Mouse (Mus musculus) spleen, postnatal 0 days (tissue): ENCODE results near the gene B9d1. TPM values are rescaled to one million over a fixed set of nuclear protein-coding genes. Genes with fewer than 3 reads are reported as not detected.

Source experiments
- polyA plus RNA-seq: library from polyadenylated mRNA; unstranded; fragments of >200 nt; fragmentation: Nextera tagmentation; extraction: Ambion mirVana; gene quantifications from 2 replicates; pipeline ENCODE4 v1.2.1, GENCODE M21; 2015

Gene B9d1
- polyA plus RNA-seq, result 3.7 and 4.8 TPM in 2 replicates

GRCm38 (mm10) chr11:61504713-61505257, at the start of gene B9d1:
B9d1 (plus strand) TSS chr11:61505144.

DNA sequence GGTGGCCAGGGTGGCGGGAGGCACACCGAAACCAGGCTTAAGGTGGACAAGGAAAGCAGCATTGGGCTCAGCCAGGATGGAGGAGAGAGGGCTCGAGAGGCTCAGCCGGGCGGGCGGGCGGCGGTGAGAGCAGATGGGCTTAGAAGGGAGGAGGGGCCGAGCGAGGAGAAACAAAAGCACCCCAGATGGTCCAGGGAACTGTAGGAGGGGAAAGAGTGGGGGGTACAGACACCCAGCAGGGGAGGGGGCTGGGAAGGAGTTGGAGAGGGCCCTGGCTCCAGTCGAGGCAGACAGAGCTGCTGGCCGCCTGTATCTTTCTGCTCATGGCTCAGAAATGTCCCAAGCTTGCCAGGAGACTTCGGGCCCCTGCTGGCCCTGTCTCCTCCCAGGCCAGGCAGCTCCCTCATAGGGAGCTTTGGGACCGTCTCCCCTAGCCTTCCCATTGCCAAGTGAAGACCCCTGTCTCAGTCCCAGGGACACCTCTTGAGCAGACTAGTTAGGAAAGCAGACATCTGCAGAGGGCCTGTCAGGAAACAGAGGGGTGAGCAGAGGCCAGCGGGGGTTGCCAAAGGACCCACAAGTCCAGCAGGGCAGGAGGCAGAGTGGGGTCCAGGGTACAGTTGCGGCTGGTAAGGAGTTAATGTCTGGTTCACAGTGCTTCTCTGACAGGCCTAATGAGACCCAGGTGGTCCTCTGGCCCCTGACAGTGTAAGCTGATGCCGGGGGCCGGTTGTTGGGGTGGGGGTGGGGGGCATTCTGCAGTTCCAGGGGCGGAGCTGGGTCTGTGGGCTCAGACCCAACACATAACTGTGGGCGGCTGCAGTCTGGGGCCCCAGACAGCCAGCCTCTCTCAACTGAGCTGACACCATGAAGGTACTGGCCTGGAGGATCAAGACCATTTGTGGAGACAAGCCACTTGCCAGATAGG, 20.1 kb upstream of the B9d1 start, which contains the start of gene Mfap4:
Mfap4 (plus strand) TSS at position 819 of the 928 bp plus-strand sequence.

DNA sequence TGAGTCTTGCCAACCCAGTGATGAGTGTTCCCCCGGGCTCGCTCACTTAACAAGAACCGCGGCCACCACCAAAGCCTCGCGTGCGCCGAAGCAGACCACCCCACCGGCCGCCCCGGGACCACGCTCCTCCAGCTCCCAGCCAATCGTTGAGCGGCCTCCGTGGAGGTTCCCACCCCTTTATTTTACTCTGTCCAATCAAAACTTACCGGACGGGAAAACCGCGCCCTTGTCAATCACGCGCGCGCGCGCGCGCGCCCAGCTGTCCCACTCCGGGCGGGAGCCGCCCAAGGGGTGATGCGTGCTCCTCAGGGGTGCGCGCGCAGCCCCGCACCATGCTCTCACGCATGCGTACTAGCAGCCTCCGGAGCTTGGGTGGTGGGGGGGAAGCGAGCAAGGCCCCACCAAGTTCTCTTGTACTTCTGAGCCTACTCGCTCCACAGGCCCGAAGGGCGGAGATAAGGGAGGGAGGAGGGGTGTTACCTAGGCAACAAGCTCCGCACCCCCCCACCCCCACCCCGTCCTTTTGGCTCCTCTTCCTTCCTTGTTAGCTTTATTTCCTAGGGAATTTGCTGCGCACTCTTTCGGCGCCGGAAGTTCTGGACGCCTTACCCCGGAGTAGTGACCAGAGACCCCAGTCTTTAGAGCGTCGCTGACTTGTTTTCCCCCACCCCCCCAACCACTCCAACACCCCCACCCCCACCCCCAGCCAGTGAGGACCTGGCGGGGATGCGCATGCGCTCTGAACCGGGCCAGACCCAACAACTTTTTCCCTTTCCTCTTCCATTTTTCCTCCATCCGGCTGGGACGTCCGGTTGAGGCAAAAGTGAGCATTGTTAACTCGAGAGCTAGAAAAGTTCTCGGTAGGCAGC, 10.6 kb upstream of the B9d1 start, which contains the start of gene Mapk7:
Mapk7 (minus strand) TSS at position 278 of the 869 bp plus-strand sequence.

Other genes with a start within 250 kb of the B9d1 start
- gene Aldh3a2, start 237.7 kb upstream of the B9d1 start, polyA plus RNA-seq, result 11.4 and 16.1 TPM in 2 replicates
- gene Slc47a2, start 162.3 kb upstream of the B9d1 start, polyA plus RNA-seq, result not detected in 2 replicates
- gene Slc47a1, start 126.8 kb upstream of the B9d1 start, polyA plus RNA-seq, result not detected in 2 replicates
- 0.13 and 0.22 TPM in 2 replicates for gene Rnf112, start 51.0 kb upstream of the B9d1 start, polyA plus RNA-seq
- gene Mfap4, start 19.7 kb upstream of the B9d1 start, polyA plus RNA-seq, result 57.8 and 76.4 TPM in 2 replicates
- gene Mapk7, start 10.7 kb upstream of the B9d1 start, polyA plus RNA-seq, result 12.6 and 15.2 TPM in 2 replicates
- 7.8 and 11.6 TPM in 2 replicates for gene Epn2, start 74.5 kb downstream of the B9d1 start, polyA plus RNA-seq
- 16.0 and 22.0 TPM in 2 replicates for gene Grap, start 148.1 kb downstream of the B9d1 start, polyA plus RNA-seq
- gene Fam83g, start 178.9 kb downstream of the B9d1 start, polyA plus RNA-seq, result 6.5 and 7.5 TPM in 2 replicates
- not detected in 2 replicates for gene Slc5a10, start 215.7 kb downstream of the B9d1 start, polyA plus RNA-seq